Mouse (Mus musculus): ENCODE measurements around the gene Rgl2.
"Not testable (repeated sequence)": the region's sequence is repeated elsewhere in the genome, so short reads cannot be mapped to it uniquely, and the experiment has no call there.

DNA sequence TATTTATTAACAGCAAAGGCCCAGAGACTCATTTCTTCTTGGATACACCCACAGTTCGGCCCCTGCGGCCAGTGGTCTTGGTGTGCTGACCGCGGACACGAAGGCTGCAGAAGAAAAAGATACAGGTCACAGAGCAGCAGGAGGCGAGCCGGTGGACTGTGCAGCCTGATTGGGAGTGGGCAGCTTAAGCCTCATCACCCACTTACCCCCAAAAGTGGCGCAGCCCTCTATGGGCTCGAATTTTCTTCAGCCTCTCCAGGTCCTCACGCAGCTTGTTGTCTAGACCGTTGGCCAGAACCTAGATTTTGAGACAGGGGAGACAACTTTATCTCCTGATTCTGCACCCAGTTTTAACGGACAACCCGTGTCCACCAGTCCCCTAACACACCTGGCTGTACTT lies 22.7 kb downstream of the Rgl2 start:
- TF ChIP-seq CTCF (IDR thresholded peaks at IDR 0.05; ENCODE audit: low read depth, low read length); GATA1 (IDR thresholded peaks at IDR 0.05; ENCODE audit: borderline replicate concordance, low read length); POLR2AphosphoS5 (IDR thresholded peaks at IDR 0.05; ENCODE audit: insufficient replicate concordance, low read depth, low read length); TAL1 (conservative IDR thresholded peaks at IDR 0.05; ENCODE audit: low read depth, low read length): not testable (repeated sequence)

Measured in G1E (cell line).